Comparison of ENCODE assay signal across 12 mouse cellular contexts in the genomic region with DNA sequence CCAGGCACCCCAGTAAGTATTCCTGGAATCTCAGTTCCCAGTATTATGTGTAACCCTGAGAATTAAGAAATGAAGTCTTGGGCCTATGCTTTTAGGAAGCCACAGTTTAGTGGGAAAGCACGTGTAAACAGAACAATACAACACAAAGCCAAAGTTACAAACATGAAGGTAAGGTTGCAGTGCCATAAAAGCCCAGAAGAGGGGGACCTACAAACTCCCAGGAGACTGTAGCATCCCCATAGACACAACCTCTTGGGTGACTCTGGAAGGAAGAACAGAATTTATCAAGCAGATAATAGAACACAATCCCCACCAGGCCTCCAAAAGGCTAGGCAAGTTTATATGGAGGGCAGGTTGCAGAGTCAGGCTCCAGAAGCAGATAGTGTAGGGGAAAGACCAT. TPM values are rescaled to one million over a fixed set of nuclear protein-coding genes. Genes with fewer than 3 reads are reported as not detected.
DNase-seq lines count a peak whose midpoint lies in the region; ATAC-seq and TF ChIP-seq lines count a peak whose summit lies in the region.
"Had no signal": no experiment of that assay in that cellular context is flagged by ENCODE, and none has a peak within 500 bp of the region (broad histone marks: within the 10 kb centered on the region; RNA-seq: fewer than 3 reads in every experiment).

No protein-coding gene starts in this region.

- ATAC-seq in frontal cortex, adult (ENCODE audit: low TSS enrichment): no peak
- ATAC-seq: midbrain, embryonic 16.5 days had no signal

- TF ChIP-seq POLR2A in brain, embryonic 14.5 days (IDR thresholded peaks at IDR 0.05; ENCODE audit: borderline replicate concordance, extremely low read depth, insufficient read depth, insufficient read length, poor library complexity, severe bottlenecking): no peak

- peak; percentile 25; the same call in 1 of the 2 replicates for TF ChIP-seq CTCF in brain, embryonic 14.5 days (IDR thresholded peaks at IDR 0.05; ENCODE audit: borderline replicate concordance, extremely low read depth, insufficient read depth, insufficient read length)

- DNase-seq in adrenal gland, postnatal 10 days: peak; percentile 8
- DNase-seq in adrenal gland, postnatal 25 days: no peak
- peak; percentile 4 for DNase-seq in kidney, postnatal 14 days
- DNase-seq in kidney, postnatal 10 days: no peak
- peak; percentile 30 for DNase-seq in 3T3-L1 (ENCODE audit: low read depth, low spot score)
- no peak for DNase-seq in brain, embryonic 14.5 days (ENCODE audit: low read depth)
- no peak for DNase-seq in ovary, adult 18-20 months (ENCODE audit: low spot score)
- DNase-seq: adrenal gland, adult 2 months; cerebellum, postnatal 36 days; kidney, adult 11 months had no signal

RNA-seq across cellular contexts. Expression of a gene that starts 27.9 kb away (rescaled TPM):
- 1 to 10 TPM; 7.0 to 7.9 TPM for total RNA-seq in adrenal gland, postnatal 10 days (2021)
- 10.0 and 10.1 TPM in 2 replicates for total RNA-seq in adrenal gland, postnatal 25 days (2021)
- polyA plus RNA-seq in brain, embryonic 14.5 days (2012; rRNA removed): 9.4 and 15.1 TPM in 2 replicates

RNA-seq across cellular contexts. Expression of a gene that starts 56.7 kb away (rescaled TPM):
- 10 to 100 TPM; 41.0 to 46.1 TPM for total RNA-seq in adrenal gland, postnatal 10 days (2021)
- total RNA-seq in adrenal gland, postnatal 25 days (2021): 44.0 and 51.7 TPM in 2 replicates
- polyA plus RNA-seq in brain, embryonic 14.5 days (2012; rRNA removed): 11.5 and 14.7 TPM in 2 replicates

RNA-seq across cellular contexts. Expression of a gene that starts 56.9 kb away (rescaled TPM):
- 10 to 100 TPM; 60.0 to 66.5 TPM for total RNA-seq in adrenal gland, postnatal 10 days (2021)
- total RNA-seq in adrenal gland, postnatal 25 days (2021): 57.2 and 72.4 TPM in 2 replicates
- 41.7 and 43.8 TPM in 2 replicates for polyA plus RNA-seq in brain, embryonic 14.5 days (2012; rRNA removed)

Comparison
In these comparisons a context has a peak if more than half of its experiments do, and no peak if none do; other contexts are left out.
1. DNase-seq: peak in adrenal gland, postnatal 10 days (single experiment), kidney, postnatal 14 days (single experiment) and 3T3-L1 (single experiment); none in adrenal gland, postnatal 25 days (single experiment), kidney, postnatal 10 days (single experiment), brain, embryonic 14.5 days (single experiment) and ovary, adult 18-20 months (single experiment).